Mouse (Mus musculus) heart, embryonic 12.5 days (tissue): ENCODE results near the gene Scn2b. TPM values are rescaled to one million over a fixed set of nuclear protein-coding genes. Genes with fewer than 3 reads are reported as not detected.

Experiments
- ATAC-seq: fragments of 200-750 bp; cut with Nextera tagmentation; 2 replicates; pipeline ENCODE4 v1.8.0; 2017; ENCODE audit warnings: moderate TSS enrichment, moderate library complexity; ENCODE audit not compliant: insufficient number of reproducible peaks, low FRiP score
- H3K27ac ChIP-seq: fragments of 300-500 bp; sonication (generic); 2 replicates; pipeline ENCODE4 v1.5.1; 2016; ENCODE audit warnings: mild to moderate bottlenecking, moderate library complexity; ENCODE audit not compliant: poor library complexity, severe bottlenecking
- H3K27me3 ChIP-seq: fragments of 300-500 bp; sonication (generic); replicated peaks from 2 replicates; pipeline ENCODE4 v1.6.1; 2016; ENCODE audit warnings: mild to moderate bottlenecking, moderate library complexity
- H3K36me3 ChIP-seq: fragments of 300-500 bp; sonication (generic); 2 replicates; pipeline ENCODE4 v1.6.1; 2016; ENCODE audit warnings: mild to moderate bottlenecking, moderate library complexity
- H3K4me1 ChIP-seq: fragments of 300-500 bp; sonication (generic); replicated peaks from 2 replicates; pipeline ENCODE4 v1.6.1; 2016; ENCODE audit warnings: mild to moderate bottlenecking
- H3K4me2 ChIP-seq: fragments of 300-500 bp; sonication (generic); 2 replicates; pipeline ENCODE4 v1.6.1; 2016; ENCODE audit warnings: mild to moderate bottlenecking, moderate library complexity
- H3K4me3 ChIP-seq: fragments of 300-500 bp; sonication (generic); 2 replicates; pipeline ENCODE4 v1.5.1; 2016; ENCODE audit warnings: mild to moderate bottlenecking
- H3K9ac ChIP-seq: fragments of 300-500 bp; sonication (generic); 2 replicates; pipeline ENCODE4 v1.6.1; 2016; ENCODE audit warnings: mild to moderate bottlenecking, moderate library complexity
- H3K9me3 ChIP-seq: fragments of 300-500 bp; sonication (generic); replicated peaks from 2 replicates; pipeline ENCODE4 v1.6.1; 2016; ENCODE audit warnings: mild to moderate bottlenecking, moderate library complexity
- WGBS: fragments of 180-500 bp; shearing (Covaris S2); methylation state at CpG from one replicate; pipeline ENCODE4 v1.1.7; 2016; 5-methylcytosine and 5-hydroxymethylcytosine counted together
- polyA plus RNA-seq: library from polyadenylated mRNA; unstranded; fragments of >200 nt; fragmentation: Nextera tagmentation; extraction: Ambion mirVana; gene quantifications from 2 replicates; pipeline ENCODE4 v1.2.1, GENCODE M21; 2016

Gene Scn2b
- polyA plus RNA-seq, 1 experiment from 2014 or later: 2.1 TPM

DNA sequence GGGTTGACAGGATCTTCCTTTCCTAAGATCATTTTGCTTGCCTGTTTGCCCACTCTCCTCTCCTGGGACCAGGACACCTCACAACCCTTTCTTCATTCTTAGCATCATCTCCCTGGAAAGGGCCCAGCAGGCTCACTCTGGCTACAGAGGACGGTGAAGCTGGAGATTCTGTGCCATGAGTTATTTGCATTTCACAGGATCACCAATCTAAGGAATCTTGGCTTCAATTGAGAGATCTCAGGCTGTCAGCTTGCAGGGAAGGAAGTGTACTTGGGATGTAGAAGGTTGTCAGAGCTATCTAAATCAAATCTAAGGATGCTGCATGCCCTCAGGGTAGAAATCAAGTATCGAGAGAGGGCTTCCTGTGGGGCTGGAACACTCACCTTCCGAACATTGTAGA is 55.9 kb downstream of the Scn2b start:
- WGBS: 52% methylated on average over 3 of the region's 3 CpGs
- Histone ChIP-seq H3K4me3 (no peak overlapping the region), H3K9me3 (peaks cover 5% of the 10 kb centered on the region; the same call in 1 of the 2 replicates), H3K27ac (no peak overlapping the region), H3K4me2 (no peak overlapping the region), H3K27me3 (0 out of 2 replicates have a peak, but pooled peaks cover 3% of the 10 kb centered on the region), H3K9ac (no peak overlapping the region), H3K36me3 (no peaks in the 10 kb centered on the region), H3K4me1 (no peaks in the 10 kb centered on the region)
- no peak for ATAC-seq

DNA sequence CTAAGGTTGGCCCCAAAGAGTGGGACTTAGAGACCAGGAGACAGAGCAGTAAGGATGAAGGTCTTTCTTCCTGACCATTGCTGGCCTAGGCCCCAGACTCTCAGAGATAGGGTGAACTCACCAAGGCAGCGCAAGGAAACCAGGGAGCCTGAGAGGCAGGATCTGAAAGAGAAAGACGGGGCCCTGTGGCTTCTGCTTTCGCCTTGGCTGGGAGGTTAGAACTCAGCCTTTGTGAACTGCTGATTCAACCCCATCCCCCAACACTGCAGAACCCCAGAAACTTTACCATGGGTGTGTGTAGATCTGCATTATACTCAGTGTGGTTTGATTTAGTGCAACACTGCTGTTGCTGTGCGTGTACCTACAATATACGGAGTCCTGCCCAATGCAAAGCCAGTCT is 61.7 kb downstream of the Scn2b start:
- Histone ChIP-seq H3K4me2 (no peak overlapping the region), H3K4me1 (no peaks in the 10 kb centered on the region), H3K4me3 (no peak overlapping the region), H3K27me3 (0 out of 2 replicates have a peak, but pooled peaks cover 6% of the 10 kb centered on the region), H3K9ac (no peak overlapping the region), H3K36me3 (no peaks in the 10 kb centered on the region), H3K9me3 (no peaks in the 10 kb centered on the region), H3K27ac (no peak overlapping the region)
- ATAC-seq: no peak
- WGBS: 82% methylated on average over 5 of the region's 5 CpGs

Other genes starting within 250 kb of the Scn2b start
- gene Kmt2a, start 236.5 kb upstream of the Scn2b start, polyA plus RNA-seq: 11.9 and 12.0 TPM in 2 replicates
- gene Atp5l, start 197.0 kb upstream of the Scn2b start, polyA plus RNA-seq: 924 and 963 TPM in 2 replicates
- gene Ube4a, start 152.2 kb upstream of the Scn2b start, polyA plus RNA-seq: 18.9 and 21.6 TPM in 2 replicates
- gene Cd3g, start 137.4 kb upstream of the Scn2b start, polyA plus RNA-seq: 0.35 TPM in 1 of 2 replicates, not detected in the other
- gene Cd3d, start 136.0 kb upstream of the Scn2b start, polyA plus RNA-seq: not detected in 2 replicates
- gene Cd3e, start 108.2 kb upstream of the Scn2b start, polyA plus RNA-seq: not detected in 2 replicates
- 0.92 and 0.96 TPM in 2 replicates for gene Mpzl2, start 78.0 kb upstream of the Scn2b start, polyA plus RNA-seq
- 2.1 and 2.2 TPM in 2 replicates for gene Mpzl3, start 62.6 kb upstream of the Scn2b start, polyA plus RNA-seq
- 0.42 and 0.51 TPM in 2 replicates for gene Jaml, start 38.6 kb upstream of the Scn2b start, polyA plus RNA-seq
- gene Scn4b, start 20.6 kb downstream of the Scn2b start, polyA plus RNA-seq: 0.62 and 0.91 TPM in 2 replicates
- gene BC049352, start 64.2 kb downstream of the Scn2b start, polyA plus RNA-seq: not detected in 2 replicates
- not detected in 2 replicates for gene Tmprss4, start 86.3 kb downstream of the Scn2b start, polyA plus RNA-seq
- gene Il10ra, start 151.4 kb downstream of the Scn2b start, polyA plus RNA-seq: 0.63 and 0.74 TPM in 2 replicates
- 0.09 TPM in 1 of 2 replicates, not detected in the other for gene Tmprss13, start 201.3 kb downstream of the Scn2b start, polyA plus RNA-seq